Mouse (Mus musculus): ENCODE results near the gene Man1b1. TPM values are rescaled to one million over a fixed set of nuclear protein-coding genes. Genes with fewer than 3 reads are reported as not detected.

The Man1b1 gene
- polyA plus RNA-seq, 1 experiment, result 70.7 TPM

DNA sequence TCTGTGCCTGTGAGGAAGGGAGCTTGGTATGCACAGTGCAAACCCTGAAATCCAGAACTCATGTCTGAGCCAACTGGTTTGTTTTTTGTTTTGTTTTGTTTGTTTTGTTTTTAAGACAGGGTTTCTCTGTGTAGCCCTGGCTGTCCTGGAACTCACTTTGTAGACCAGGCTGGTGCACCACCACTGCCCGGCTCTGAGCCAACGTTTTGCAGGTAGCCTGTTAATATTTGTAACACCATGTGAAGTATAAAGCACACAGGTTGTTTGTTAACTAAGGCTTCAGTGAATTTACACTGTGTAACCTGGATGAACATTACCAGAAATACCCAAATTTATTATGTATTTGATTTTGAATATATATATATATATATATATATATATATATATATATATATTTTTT lies 6.1 kb upstream of the Man1b1 start:
- Histone ChIP-seq H3K4me3 (ENCODE audit: insufficient read depth, low read length) (no peak overlapping the region), H3K4me1 (ENCODE audit: control insufficient read depth, insufficient read depth, low read length) (no peaks in the 10 kb centered on the region), H3K27ac (ENCODE audit: insufficient read depth, low read length) (no peak overlapping the region)
- TF ChIP-seq CTCF (IDR thresholded peaks at IDR 0.05; ENCODE audit: borderline replicate concordance, insufficient read depth, low read length), result no peak
- TF ChIP-seq POLR2A (IDR thresholded peaks at IDR 0.05; ENCODE audit: low read depth, low read length), result no peak

DNA sequence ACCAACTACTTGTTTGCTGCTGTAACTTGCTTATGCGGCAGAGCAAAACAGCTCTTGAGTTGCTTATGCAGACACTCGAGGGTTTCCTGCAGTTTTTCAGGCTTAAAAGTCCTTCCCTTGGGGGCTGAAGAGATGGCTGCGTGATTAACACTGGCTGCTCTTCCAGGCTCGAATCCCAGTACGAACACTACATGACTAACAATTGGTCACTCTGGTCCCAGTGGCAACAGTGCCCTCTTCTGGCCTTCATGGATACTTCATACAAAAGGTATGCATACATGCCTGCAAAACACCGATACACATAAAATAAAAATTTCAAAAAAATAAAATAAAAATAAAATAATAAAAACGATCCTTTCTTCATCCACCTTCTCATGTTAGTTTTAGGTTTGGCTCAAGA lies 3.7 kb upstream of the Man1b1 start:
- Histone ChIP-seq H3K4me1 (ENCODE audit: control insufficient read depth, insufficient read depth, low read length) (0 out of 2 replicates have a peak, but pooled peaks cover 3% of the 10 kb centered on the region), H3K4me3 (ENCODE audit: insufficient read depth, low read length) (no peak overlapping the region), H3K27ac (ENCODE audit: insufficient read depth, low read length) (no peak overlapping the region)
- TF ChIP-seq CTCF (IDR thresholded peaks at IDR 0.05; ENCODE audit: borderline replicate concordance, insufficient read depth, low read length) (no peak), POLR2A (IDR thresholded peaks at IDR 0.05; ENCODE audit: low read depth, low read length) (no peak)

DNA sequence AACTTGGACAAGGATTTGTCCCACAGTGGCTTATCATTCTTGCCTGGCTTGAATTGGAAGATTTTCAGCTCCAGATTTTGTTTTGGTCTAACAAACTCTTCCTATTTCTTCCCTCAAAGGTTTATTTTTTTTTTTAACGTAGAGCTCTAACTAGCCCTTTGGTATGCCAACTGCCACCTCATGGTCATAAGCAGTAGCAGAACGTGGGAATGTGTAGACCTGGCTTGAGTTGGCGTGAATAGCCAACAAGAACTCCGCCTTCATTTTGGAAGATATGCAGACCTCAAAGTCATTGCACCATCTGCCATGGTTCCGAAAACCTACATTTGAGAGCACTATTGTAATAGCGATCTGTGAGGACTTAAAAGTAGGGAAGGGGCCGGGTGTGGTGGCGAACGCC lies 668 bp upstream of the Man1b1 start:
- Histone ChIP-seq H3K4me3 (ENCODE audit: insufficient read depth, low read length) (peak overlapping the region; percentile 82), H3K27ac (ENCODE audit: insufficient read depth, low read length) (no peak overlapping the region), H3K4me1 (ENCODE audit: control insufficient read depth, insufficient read depth, low read length) (0 out of 2 replicates have a peak, but pooled peaks cover 3% of the 10 kb centered on the region)
- TF ChIP-seq CTCF (IDR thresholded peaks at IDR 0.05; ENCODE audit: borderline replicate concordance, insufficient read depth, low read length), result no peak
- TF ChIP-seq POLR2A (IDR thresholded peaks at IDR 0.05; ENCODE audit: low read depth, low read length), result no peak

DNA sequence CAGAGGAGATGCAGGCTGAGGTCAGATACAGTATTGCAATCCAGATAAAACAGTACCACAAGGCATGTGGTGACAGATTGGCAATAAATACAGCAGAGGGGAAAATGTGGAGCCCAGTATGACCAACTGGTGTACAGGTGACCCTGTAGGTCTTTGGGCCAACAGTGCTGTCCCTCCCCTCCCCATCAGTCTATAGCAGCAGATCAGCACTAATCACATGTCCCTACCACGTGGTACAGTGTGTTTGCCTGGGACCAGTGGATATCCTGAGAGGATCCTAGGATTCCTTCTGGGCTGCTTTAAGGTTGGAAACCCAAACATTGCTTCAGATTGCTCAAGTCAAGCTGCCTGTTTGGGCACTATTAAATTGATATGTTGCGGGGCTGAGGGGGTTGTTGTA lies 1.4 kb downstream of the Man1b1 start:
- H3K27ac ChIP-seq (ENCODE audit: insufficient read depth, low read length), result no peak overlapping the region
- H3K4me3 ChIP-seq (ENCODE audit: insufficient read depth, low read length), result peak overlapping the region; percentile 82
- H3K4me1 ChIP-seq (ENCODE audit: control insufficient read depth, insufficient read depth, low read length), result 0 out of 2 replicates have a peak, but pooled peaks cover 3% of the 10 kb centered on the region
- no peak for TF ChIP-seq POLR2A (IDR thresholded peaks at IDR 0.05; ENCODE audit: low read depth, low read length)
- no peak for TF ChIP-seq CTCF (IDR thresholded peaks at IDR 0.05; ENCODE audit: borderline replicate concordance, insufficient read depth, low read length)

DNA sequence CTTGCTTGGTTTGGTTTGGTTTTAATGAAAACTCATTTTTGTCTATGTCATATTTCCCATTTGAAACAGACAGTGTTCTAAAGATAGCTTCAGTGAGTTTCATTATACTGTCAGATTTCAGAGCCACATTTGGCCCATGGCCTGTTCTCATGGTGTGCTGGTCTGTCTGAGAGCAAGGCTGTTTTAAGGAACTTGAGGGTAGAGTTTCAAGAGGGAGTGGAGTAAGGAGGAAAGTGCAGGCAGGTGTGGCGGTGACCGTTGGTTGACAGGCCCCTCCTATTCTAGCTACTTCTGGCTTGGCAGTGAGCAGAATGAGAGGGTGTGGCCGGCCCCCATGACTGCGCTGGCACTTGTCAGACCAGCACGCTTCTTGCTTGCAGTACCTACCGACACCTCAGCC lies 6.2 kb downstream of the Man1b1 start:
- no peak overlapping the region for H3K27ac ChIP-seq (ENCODE audit: insufficient read depth, low read length)
- no peak overlapping the region for H3K4me3 ChIP-seq (ENCODE audit: insufficient read depth, low read length)
- no peaks in the 10 kb centered on the region for H3K4me1 ChIP-seq (ENCODE audit: control insufficient read depth, insufficient read depth, low read length)
- TF ChIP-seq POLR2A (IDR thresholded peaks at IDR 0.05; ENCODE audit: low read depth, low read length), result no peak
- no peak for TF ChIP-seq CTCF (IDR thresholded peaks at IDR 0.05; ENCODE audit: borderline replicate concordance, insufficient read depth, low read length)

DNA sequence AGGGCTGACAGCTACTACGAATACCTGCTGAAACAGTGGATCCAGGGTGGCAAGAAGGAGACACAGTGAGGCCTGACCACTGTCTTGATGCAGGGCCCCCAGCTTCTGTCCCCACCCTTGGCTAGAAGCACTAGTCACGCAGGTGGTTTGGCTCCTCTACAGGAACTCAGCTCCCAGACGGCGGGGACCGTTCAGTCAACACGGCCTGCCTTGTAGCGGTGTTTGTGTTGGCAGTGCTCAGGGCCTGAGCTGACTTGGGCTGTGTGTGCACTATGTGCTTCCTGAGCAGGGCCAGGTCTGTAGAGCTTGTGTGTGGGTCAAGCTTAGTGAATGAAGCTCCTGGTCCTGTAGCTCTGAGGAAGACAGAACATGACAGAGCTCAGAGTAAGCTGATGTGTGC lies 16.0 kb downstream of the Man1b1 start:
- TF ChIP-seq POLR2A (IDR thresholded peaks at IDR 0.05; ENCODE audit: low read depth, low read length) (no peak), CTCF (IDR thresholded peaks at IDR 0.05; ENCODE audit: borderline replicate concordance, insufficient read depth, low read length) (no peak)
- H3K27ac ChIP-seq (ENCODE audit: insufficient read depth, low read length), result no peak overlapping the region
- no peaks in the 10 kb centered on the region for H3K4me1 ChIP-seq (ENCODE audit: control insufficient read depth, insufficient read depth, low read length)
- no peak overlapping the region for H3K4me3 ChIP-seq (ENCODE audit: insufficient read depth, low read length)

DNA sequence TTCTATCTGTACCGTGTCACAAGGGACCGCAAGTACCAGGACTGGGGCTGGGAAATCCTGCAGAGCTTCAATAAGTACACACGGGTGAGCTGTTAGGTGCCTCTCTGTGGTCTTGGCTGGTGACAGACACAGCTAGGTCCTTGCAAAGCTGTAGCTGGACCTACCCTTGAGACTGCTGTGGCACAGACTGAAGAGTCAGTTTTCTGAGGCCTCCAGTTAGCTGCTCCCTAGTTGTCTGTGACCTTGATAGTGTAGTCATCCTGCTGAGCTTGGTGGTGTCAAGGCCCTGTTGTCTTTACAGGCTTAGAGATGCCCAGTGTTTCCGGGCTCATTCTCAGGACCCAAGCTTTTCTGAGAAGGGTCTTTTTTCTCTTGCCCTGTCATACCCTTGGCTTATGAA lies 17.4 kb downstream of the Man1b1 start:
- no peaks in the 10 kb centered on the region for H3K4me1 ChIP-seq (ENCODE audit: control insufficient read depth, insufficient read depth, low read length)
- no peak overlapping the region for H3K4me3 ChIP-seq (ENCODE audit: insufficient read depth, low read length)
- H3K27ac ChIP-seq (ENCODE audit: insufficient read depth, low read length), result no peak overlapping the region
- no peak for TF ChIP-seq POLR2A (IDR thresholded peaks at IDR 0.05; ENCODE audit: low read depth, low read length)
- no peak for TF ChIP-seq CTCF (IDR thresholded peaks at IDR 0.05; ENCODE audit: borderline replicate concordance, insufficient read depth, low read length)

DNA sequence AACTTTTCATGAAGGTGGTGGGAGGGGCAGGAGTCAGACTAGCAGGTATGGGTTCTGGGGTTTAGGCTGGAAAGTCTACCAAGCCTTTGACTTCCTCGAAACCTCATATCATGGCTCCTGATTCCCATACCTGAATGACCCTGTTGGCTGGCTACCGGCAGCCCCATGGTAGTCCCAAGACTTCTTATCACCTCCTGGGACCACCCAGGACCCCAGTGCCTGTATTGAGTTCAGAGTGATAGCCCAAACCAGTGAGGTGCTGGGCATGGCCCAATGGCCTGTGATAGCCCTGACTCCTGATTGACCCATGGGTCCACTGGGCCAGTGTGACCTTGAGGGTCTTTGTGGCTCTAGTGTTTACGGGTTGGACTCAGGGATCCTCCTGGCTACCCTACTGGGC lies 18.6 kb downstream of the Man1b1 start:
- TF ChIP-seq CTCF (IDR thresholded peaks at IDR 0.05; ENCODE audit: borderline replicate concordance, insufficient read depth, low read length) (no peak), POLR2A (IDR thresholded peaks at IDR 0.05; ENCODE audit: low read depth, low read length) (no peak)
- Histone ChIP-seq H3K27ac (ENCODE audit: insufficient read depth, low read length) (no peak overlapping the region), H3K4me1 (ENCODE audit: control insufficient read depth, insufficient read depth, low read length) (no peaks in the 10 kb centered on the region), H3K4me3 (ENCODE audit: insufficient read depth, low read length) (no peak overlapping the region)

DNA sequence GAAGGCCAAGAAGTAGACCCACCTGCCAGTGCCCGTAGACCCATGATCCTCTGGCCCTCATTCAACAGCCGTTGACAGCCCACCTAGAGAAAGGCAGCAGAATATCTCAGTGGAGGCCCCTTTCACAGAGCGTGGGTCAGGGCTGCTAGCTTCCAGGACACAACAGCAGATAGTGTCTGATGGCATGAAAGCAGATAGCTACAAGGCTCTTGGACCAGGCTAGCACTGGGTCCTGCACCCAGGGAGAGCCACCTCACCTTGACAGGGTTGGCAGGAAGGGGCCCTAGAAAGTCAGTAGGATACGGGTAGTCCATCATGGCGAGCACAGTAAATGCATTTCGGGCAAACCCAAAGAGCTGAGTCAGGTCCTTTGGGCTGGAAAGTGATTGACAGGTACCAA lies 22.1 kb downstream of the Man1b1 start:
- Histone ChIP-seq H3K4me3 (ENCODE audit: insufficient read depth, low read length) (no peak overlapping the region), H3K4me1 (ENCODE audit: control insufficient read depth, insufficient read depth, low read length) (peaks cover 2% of the 10 kb centered on the region; the same call in 1 of the 2 replicates), H3K27ac (ENCODE audit: insufficient read depth, low read length) (no peak overlapping the region)
- TF ChIP-seq POLR2A (IDR thresholded peaks at IDR 0.05; ENCODE audit: low read depth, low read length) (no peak), CTCF (IDR thresholded peaks at IDR 0.05; ENCODE audit: borderline replicate concordance, insufficient read depth, low read length) (no peak)

DNA sequence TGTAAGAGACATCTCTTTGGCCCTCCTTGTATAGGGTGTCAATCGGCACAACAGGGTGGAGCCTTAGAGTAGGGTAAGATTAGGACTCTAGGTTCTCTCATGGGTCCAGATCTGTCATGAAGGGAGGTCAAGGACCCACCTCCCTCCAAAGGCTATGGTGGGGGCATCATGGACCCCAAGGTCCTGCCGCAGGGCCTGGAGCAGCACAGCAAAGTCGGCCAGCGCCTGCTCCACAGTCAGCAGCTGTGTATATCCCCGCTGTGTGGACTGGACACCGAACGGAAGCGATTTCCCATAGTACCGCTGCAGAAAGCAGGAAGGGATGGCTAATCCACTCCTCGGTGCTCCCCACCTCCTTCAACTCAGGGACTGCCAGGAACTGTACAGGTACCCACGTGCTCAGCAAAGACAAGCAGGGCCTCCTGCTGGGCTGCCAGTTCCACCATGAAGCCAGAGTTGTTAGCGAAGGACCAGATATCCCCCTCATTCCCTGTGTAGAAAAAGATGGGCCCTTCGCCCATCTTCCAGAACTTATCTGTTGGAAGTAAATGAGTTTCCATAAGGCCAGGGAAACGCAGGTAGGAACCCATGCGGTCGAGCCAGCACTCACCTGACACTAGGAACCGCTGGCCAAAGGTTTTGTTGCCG lies 23.4 kb downstream of the Man1b1 start:
- TF ChIP-seq CTCF (IDR thresholded peaks at IDR 0.05; ENCODE audit: borderline replicate concordance, insufficient read depth, low read length), result no peak
- no peak for TF ChIP-seq POLR2A (IDR thresholded peaks at IDR 0.05; ENCODE audit: low read depth, low read length)
- Histone ChIP-seq H3K4me1 (ENCODE audit: control insufficient read depth, insufficient read depth, low read length) (peaks cover 2% of the 10 kb centered on the region; the same call in 1 of the 2 replicates), H3K27ac (ENCODE audit: insufficient read depth, low read length) (no peak overlapping the region), H3K4me3 (ENCODE audit: insufficient read depth, low read length) (peak overlapping the region; percentile 68)
